In genomic region chr17:47162459-47162858, GRCm38 (mm10) we compare ENCODE assay signal across 28 mouse cellular contexts.
DNase-seq lines count a peak whose midpoint lies in the region; ATAC-seq and TF ChIP-seq lines count a peak whose summit lies in the region.
"Had no signal": no experiment of that assay in that cellular context is flagged by ENCODE, and none has a peak within 500 bp of the region (broad histone marks: within the 10 kb centered on the region; RNA-seq: fewer than 3 reads in every experiment).

No protein-coding gene starts in this region.

- 0 out of 2 replicates have a peak overlapping the region, but pooled peaks have one; percentile 12 for H3K27ac ChIP-seq in heart, embryonic 13.5 days (replicated peaks)
- 0 out of 2 replicates have a peak overlapping the region, but pooled peaks have one; percentile 6 for H3K27ac ChIP-seq in limb, embryonic 13.5 days
- H3K27ac ChIP-seq in limb, embryonic 10.5 days = no peak overlapping the region
- H3K27ac ChIP-seq in limb, embryonic 14.5 days (replicated peaks; ENCODE audit: low read depth, low read length) = 0 out of 2 replicates have a peak overlapping the region, but pooled peaks have one; percentile 5
- H3K27ac ChIP-seq: embryonic facial prominence, embryonic 12.5 days; embryonic facial prominence, embryonic 15.5 days; gastrocnemius, adult 2 months; hindbrain, embryonic 10.5 days; hindbrain, embryonic 13.5 days had no signal

- no peak overlapping the region for H3K4me2 ChIP-seq in heart, embryonic 13.5 days
- no peak overlapping the region for H3K4me2 ChIP-seq in limb, embryonic 13.5 days (replicated peaks)
- H3K4me2 ChIP-seq in limb, embryonic 14.5 days (replicated peaks; ENCODE audit: low read depth, low read length, severe bottlenecking) = no peak overlapping the region
- H3K4me2 ChIP-seq: embryonic facial prominence, embryonic 12.5 days; embryonic facial prominence, embryonic 15.5 days; heart, embryonic 12.5 days; hindbrain, embryonic 13.5 days had no signal

- no peak overlapping the region for H3K4me3 ChIP-seq in heart, embryonic 13.5 days
- H3K4me3 ChIP-seq in limb, embryonic 13.5 days = no peak overlapping the region
- H3K4me3 ChIP-seq in limb, embryonic 10.5 days = no peak overlapping the region
- H3K4me3 ChIP-seq in limb, embryonic 14.5 days (replicated peaks; ENCODE audit: low read length) = no peak overlapping the region
- H3K4me3 ChIP-seq: embryonic facial prominence, embryonic 12.5 days; embryonic facial prominence, embryonic 15.5 days; gastrocnemius, adult 2 months; heart, embryonic 12.5 days; hindbrain, embryonic 10.5 days; hindbrain, embryonic 13.5 days had no signal

- peaks cover 41% of the 10 kb centered on the region for H3K4me1 ChIP-seq in heart, embryonic 13.5 days
- peaks cover 32% of the 10 kb centered on the region for H3K4me1 ChIP-seq in limb, embryonic 13.5 days
- peaks cover 30% of the 10 kb centered on the region for H3K4me1 ChIP-seq in limb, embryonic 10.5 days
- peaks cover 18% of the 10 kb centered on the region for H3K4me1 ChIP-seq in limb, embryonic 14.5 days (ENCODE audit: control insufficient read depth, insufficient read depth, low read length)

- 71% methylated on average over 2 of the region's 2 CpGs for WGBS in heart, embryonic 13.5 days
- 62% methylated on average over 2 of the region's 2 CpGs for WGBS in limb, embryonic 13.5 days
- 87% methylated on average over 2 of the region's 2 CpGs for WGBS in limb, embryonic 10.5 days
- WGBS in limb, embryonic 14.5 days = 56% methylated on average over 2 of the region's 2 CpGs

- no peak for TF ChIP-seq POLR2A in limb, embryonic 14.5 days (IDR thresholded peaks at IDR 0.05; ENCODE audit: borderline replicate concordance, extremely low read depth, insufficient read depth, insufficient read length)

- peaks cover 3% of the 10 kb centered on the region; the same call in 1 of the 2 replicates for H3K9me3 ChIP-seq in heart, embryonic 13.5 days
- no peaks in the 10 kb centered on the region for H3K9me3 ChIP-seq in limb, embryonic 13.5 days
- H3K9me3 ChIP-seq in limb, embryonic 10.5 days (replicated peaks) = no peaks in the 10 kb centered on the region
- H3K9me3 ChIP-seq in limb, embryonic 14.5 days (ENCODE audit: control insufficient read depth, low read length) = no peaks in the 10 kb centered on the region
- H3K9me3 ChIP-seq: embryonic facial prominence, embryonic 12.5 days; embryonic facial prominence, embryonic 15.5 days; heart, embryonic 12.5 days; hindbrain, embryonic 10.5 days; hindbrain, embryonic 13.5 days had no signal

- DNase-seq in heart, adult 18-20 months = no peak
- DNase-seq in limb, embryonic 10.5 days (ENCODE audit: low spot score) = no peak
- no peak for DNase-seq in limb, embryonic 14.5 days (ENCODE audit: low spot score)
- DNase-seq in layer of hippocampus, postnatal 25 days (ENCODE audit: extremely low spot score in 1 of 2, low spot score in 1 of 2) = no peak
- DNase-seq: adrenal gland, adult 8-10 months; adrenal gland, postnatal 25 days; B cell, adult 2 months; cerebellum, adult 18-20 months; cerebellum, adult 9-11 months; cerebellum, postnatal 25 days; forebrain, postnatal 0 days; gastrocnemius, adult 2 months; gastrocnemius, postnatal 14 days; heart, adult 11 months; heart, postnatal 36 days had no signal

- ATAC-seq in heart, embryonic 13.5 days (ENCODE audit: extremely low read depth, insufficient number of reproducible peaks, low FRiP score, low TSS enrichment) = no peak
- no peak for ATAC-seq in limb, embryonic 13.5 days (ENCODE audit: low FRiP score, low read depth)
- no peak for ATAC-seq in limb, embryonic 14.5 days (ENCODE audit: low FRiP score, low read depth)
- ATAC-seq: activated CD4-positive, CD25-positive, alpha-beta regulatory T cell, adult 4 months; CD4-positive, CD25-positive, alpha-beta regulatory T cell, adult 4 months; forebrain, embryonic 14.5 days; forebrain, postnatal 0 days; hindbrain, embryonic 16.5 days; inflammation-experienced regulatory T-cells, adult 6 months; intestine, embryonic 16.5 days had no signal

- H3K9ac ChIP-seq in heart, embryonic 13.5 days = no peak overlapping the region
- no peak overlapping the region for H3K9ac ChIP-seq in limb, embryonic 13.5 days
- no peak overlapping the region for H3K9ac ChIP-seq in limb, embryonic 14.5 days (ENCODE audit: low read depth, low read length, severe bottlenecking)
- H3K9ac ChIP-seq: embryonic facial prominence, embryonic 15.5 days; forebrain, postnatal 0 days; heart, embryonic 12.5 days; hindbrain, embryonic 13.5 days had no signal

- peaks cover 6% of the 10 kb centered on the region for H3K36me3 ChIP-seq in heart, embryonic 13.5 days
- peaks cover 8% of the 10 kb centered on the region for H3K36me3 ChIP-seq in limb, embryonic 13.5 days
- peaks cover 13% of the 10 kb centered on the region for H3K36me3 ChIP-seq in limb, embryonic 10.5 days
- no peaks in the 10 kb centered on the region; the same call in 1 of the 2 replicates for H3K36me3 ChIP-seq in limb, embryonic 14.5 days (ENCODE audit: control insufficient read depth, insufficient read depth, low read length)
- H3K36me3 ChIP-seq: embryonic facial prominence, embryonic 12.5 days; embryonic facial prominence, embryonic 15.5 days; hindbrain, embryonic 13.5 days had no signal

- H3K27me3 ChIP-seq in heart, embryonic 13.5 days (replicated peaks) = no peaks in the 10 kb centered on the region
- H3K27me3 ChIP-seq in limb, embryonic 13.5 days = no peaks in the 10 kb centered on the region
- H3K27me3 ChIP-seq in limb, embryonic 10.5 days (ENCODE audit: low read depth, poor library complexity, severe bottlenecking) = no peaks in the 10 kb centered on the region
- H3K27me3 ChIP-seq in limb, embryonic 14.5 days (ENCODE audit: control insufficient read depth, insufficient read depth, low read length) = no peaks in the 10 kb centered on the region
- H3K27me3 ChIP-seq: embryonic facial prominence, embryonic 12.5 days; embryonic facial prominence, embryonic 15.5 days; heart, embryonic 12.5 days; hindbrain, embryonic 13.5 days had no signal
